21 mouse cellular contexts compared by ENCODE assay signal in the genomic region with DNA sequence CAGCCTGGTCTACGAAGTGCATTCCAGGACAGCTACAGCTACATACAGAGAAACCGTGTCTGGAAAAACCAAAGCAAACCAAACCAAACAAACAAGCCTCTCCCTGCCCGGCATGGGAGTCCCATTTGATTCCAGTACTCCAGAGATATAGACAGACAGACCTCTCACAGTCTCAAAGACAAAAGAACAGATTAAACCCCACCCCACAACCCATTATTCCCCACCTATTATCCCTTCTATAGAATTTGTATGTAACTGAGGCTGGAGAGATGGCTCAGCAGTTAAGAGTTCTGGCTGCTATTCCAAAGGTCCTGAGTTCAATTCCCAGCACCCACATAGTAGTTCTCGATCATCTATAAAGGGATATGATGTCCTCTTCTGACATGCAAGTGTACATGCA. TPM values are rescaled to one million over a fixed set of nuclear protein-coding genes. Genes with fewer than 3 reads are reported as not detected.
DNase-seq lines count a peak whose midpoint lies in the region; TF ChIP-seq lines count a peak whose summit lies in the region.
"Had no signal": no experiment of that assay in that cellular context is flagged by ENCODE, and none has a peak within 500 bp of the region (broad histone marks: within the 10 kb centered on the region; RNA-seq: fewer than 3 reads in every experiment).

No protein-coding gene starts in this region.

- H3K27me3 ChIP-seq in ES-Bruce4 (ENCODE audit: control insufficient read depth, insufficient read depth, low read length, poor library complexity, severe bottlenecking) = no peaks in the 10 kb centered on the region
- no peaks in the 10 kb centered on the region for H3K27me3 ChIP-seq in thymus, adult 2 months (ENCODE audit: control insufficient read depth, insufficient read depth, low read length)
- H3K27me3 ChIP-seq: embryonic facial prominence, embryonic 12.5 days; forebrain, embryonic 13.5 days; forebrain, embryonic 15.5 days; Patski had no signal

- 95% methylated on average over 4 of the region's 4 CpGs for WGBS in thymus, adult 2 months

- no peak overlapping the region for H3K9ac ChIP-seq in ES-Bruce4 (ENCODE audit: low read depth, poor library complexity, severe bottlenecking)
- H3K9ac ChIP-seq: embryonic facial prominence, embryonic 12.5 days; forebrain, embryonic 13.5 days; forebrain, embryonic 15.5 days; forebrain, postnatal 0 days had no signal

- no peak for TF ChIP-seq EP300 in ES-Bruce4 (IDR thresholded peaks at IDR 0.05; ENCODE audit: insufficient read depth, low read depth, low read length)

- H3K36me3 ChIP-seq in ES-Bruce4 (ENCODE audit: control insufficient read depth, insufficient read depth, low read length, poor library complexity, severe bottlenecking) = no peaks in the 10 kb centered on the region
- no peaks in the 10 kb centered on the region for H3K36me3 ChIP-seq in thymus, adult 2 months (ENCODE audit: control insufficient read depth, insufficient read depth, low read length)
- H3K36me3 ChIP-seq: embryonic facial prominence, embryonic 10.5 days; embryonic facial prominence, embryonic 12.5 days; forebrain, embryonic 15.5 days; G1E had no signal

- DNase-seq in ES-CJ7 (ENCODE audit: low read depth, low spot score) (peak; percentile 84), R1 (ENCODE audit: low read depth, low spot score) (peak; percentile 90)
- no peak for DNase-seq in right cerebral cortex, postnatal 4 days
- DNase-seq in thymus, adult 2 months = no peak
- no peak for DNase-seq in urinary bladder, postnatal 4 days (ENCODE audit: low spot score in 2 of 2)
- DNase-seq: adrenal gland, adult 8-10 months; adrenal gland, postnatal 14 days; adrenal gland, postnatal 36 days; cerebellum, adult 11-12 months; cerebellum, adult 2 months; cerebellum, adult 9-10 months; cerebellum, postnatal 10 days; cerebellum, postnatal 25 days; forebrain, postnatal 0 days had no signal

- no peak for TF ChIP-seq CTCF in ES-Bruce4 (IDR thresholded peaks at IDR 0.05; ENCODE audit: low read depth, low read length)
- no peak for TF ChIP-seq CTCF in thymus, adult 2 months (IDR thresholded peaks at IDR 0.05; ENCODE audit: borderline replicate concordance, control insufficient read depth, extremely low read depth, insufficient read depth, low read length, poor library complexity)

- no peak for TF ChIP-seq POLR2A in ES-Bruce4 (IDR thresholded peaks at IDR 0.05; ENCODE audit: insufficient read depth, low read length)
- TF ChIP-seq POLR2A in thymus, adult 2 months (IDR thresholded peaks at IDR 0.05; ENCODE audit: control insufficient read depth, extremely low read depth, insufficient read depth, low read length, poor library complexity) = no peak

- no peak overlapping the region for H3K4me3 ChIP-seq in ES-Bruce4 (ENCODE audit: low read depth, low read length)
- H3K4me3 ChIP-seq in thymus, adult 2 months (ENCODE audit: control insufficient read depth, insufficient read depth, low read length) = no peak overlapping the region
- H3K4me3 ChIP-seq: embryonic facial prominence, embryonic 10.5 days; embryonic facial prominence, embryonic 12.5 days; forebrain, embryonic 13.5 days; forebrain, embryonic 15.5 days had no signal

- H3K27ac ChIP-seq in ES-Bruce4 (ENCODE audit: insufficient read depth, low read length) = peak overlapping the region; percentile 22; the same call in 1 of the 2 replicates
- H3K27ac ChIP-seq in thymus, adult 2 months (ENCODE audit: control insufficient read depth, insufficient read depth, low read length) = no peak overlapping the region
- H3K27ac ChIP-seq: embryonic facial prominence, embryonic 10.5 days; embryonic facial prominence, embryonic 12.5 days; forebrain, embryonic 13.5 days; forebrain, embryonic 15.5 days had no signal

- H3K9me3 ChIP-seq in ES-Bruce4 (replicated peaks; ENCODE audit: control insufficient read depth, insufficient read depth, low read length, poor library complexity, severe bottlenecking) = no peaks in the 10 kb centered on the region
- H3K9me3 ChIP-seq: embryonic facial prominence, embryonic 10.5 days; embryonic facial prominence, embryonic 12.5 days; forebrain, embryonic 13.5 days; forebrain, embryonic 15.5 days; G1E had no signal

- H3K4me1 ChIP-seq in ES-Bruce4 (ENCODE audit: control insufficient read depth, insufficient read depth, low read length) = peaks cover 3% of the 10 kb centered on the region
- H3K4me1 ChIP-seq in thymus, adult 2 months (replicated peaks; ENCODE audit: control insufficient read depth, insufficient read depth, low read length) = no peaks in the 10 kb centered on the region; the same call in 1 of the 2 replicates
- H3K4me1 ChIP-seq: embryonic facial prominence, embryonic 12.5 days; forebrain, embryonic 13.5 days; forebrain, embryonic 15.5 days had no signal

RNA-seq across cellular contexts. Expression of a gene that starts 21.3 kb away (rescaled TPM):
- 161 and 185 TPM in 2 replicates for polyA plus RNA-seq in ES-Bruce4 (2011; ENCODE audit: insufficient read depth, insufficient read length, low read depth, missing spikeins)
- 420 and 463 TPM in 2 replicates for polyA plus RNA-seq in thymus, adult 2 months (2012; rRNA removed)

RNA-seq across cellular contexts. Expression of a gene that starts 34.5 kb away (rescaled TPM):
- 74.3 and 75.6 TPM in 2 replicates for polyA plus RNA-seq in ES-Bruce4 (2011; ENCODE audit: insufficient read depth, insufficient read length, low read depth, missing spikeins)
- polyA plus RNA-seq in thymus, adult 2 months (2012; rRNA removed) = 16.6 and 21.9 TPM in 2 replicates

Comparison
In these comparisons a context has a peak if more than half of its experiments do, and no peak if none do; other contexts are left out.
1. DNase-seq: peak in ES-CJ7 (single experiment) and R1 (single experiment); none in right cerebral cortex, postnatal 4 days (single experiment), thymus, adult 2 months (single experiment) and urinary bladder, postnatal 4 days (0 of 2).